26 mouse cellular contexts compared by ENCODE assay signal in the genomic region with DNA sequence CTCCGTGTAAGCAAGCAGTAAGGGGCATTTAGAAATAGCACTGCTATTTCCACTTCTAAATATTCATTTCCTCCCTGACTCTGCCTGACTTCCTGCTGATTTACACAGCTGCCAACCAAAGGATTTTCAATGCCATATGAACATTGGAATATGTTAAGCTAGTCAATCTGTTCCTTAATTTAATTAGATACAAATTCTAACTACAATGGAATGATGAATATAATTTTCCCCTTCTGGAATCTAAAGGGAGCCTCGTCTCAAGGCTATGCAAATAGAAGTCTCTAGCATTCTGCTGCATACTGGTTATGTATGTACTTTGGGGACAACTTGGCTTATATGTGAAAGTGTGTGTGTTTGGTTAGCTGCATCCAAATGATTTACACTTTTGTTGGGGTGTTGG. TPM values are rescaled to one million over a fixed set of nuclear protein-coding genes. Genes with fewer than 3 reads are reported as not detected.
A peak's percentile ranks its signal among the peaks of the same experiment; 100 is the strongest.
DNase-seq lines count a peak whose midpoint lies in the region; ATAC-seq and TF ChIP-seq lines count a peak whose summit lies in the region.
"Had no signal": no experiment of that assay in that cellular context is flagged by ENCODE, and none has a peak within 500 bp of the region (broad histone marks: within the 10 kb centered on the region; RNA-seq: fewer than 3 reads in every experiment).

No protein-coding gene starts in this region.

- no peak overlapping the region for H3K27ac ChIP-seq in forebrain, embryonic 13.5 days
- no peak overlapping the region for H3K27ac ChIP-seq in forebrain, embryonic 10.5 days
- peak overlapping the region; percentile 28 for H3K27ac ChIP-seq in layer of hippocampus, adult 2 months
- no peak overlapping the region for H3K27ac ChIP-seq in midbrain, postnatal 0 days (ENCODE audit: low read depth, low read length)
- H3K27ac ChIP-seq in midbrain, embryonic 10.5 days (replicated peaks) = no peak overlapping the region
- H3K27ac ChIP-seq: embryonic facial prominence, embryonic 13.5 days; heart, embryonic 10.5 days; hindbrain, embryonic 12.5 days had no signal

- no peak overlapping the region for H3K4me3 ChIP-seq in forebrain, embryonic 13.5 days
- H3K4me3 ChIP-seq in forebrain, embryonic 10.5 days = no peak overlapping the region
- H3K4me3 ChIP-seq in layer of hippocampus, adult 2 months = no peak overlapping the region
- H3K4me3 ChIP-seq in midbrain, postnatal 0 days (ENCODE audit: low read depth, low read length) = no peak overlapping the region
- no peak overlapping the region for H3K4me3 ChIP-seq in midbrain, embryonic 10.5 days
- H3K4me3 ChIP-seq: embryonic facial prominence, embryonic 13.5 days; heart, embryonic 10.5 days; hindbrain, embryonic 12.5 days had no signal

- no peaks in the 10 kb centered on the region for H3K9me3 ChIP-seq in forebrain, embryonic 13.5 days (replicated peaks)
- no peaks in the 10 kb centered on the region for H3K9me3 ChIP-seq in forebrain, embryonic 10.5 days
- H3K9me3 ChIP-seq in midbrain, postnatal 0 days (ENCODE audit: low read length) = no peaks in the 10 kb centered on the region
- H3K9me3 ChIP-seq in midbrain, embryonic 10.5 days (replicated peaks) = no peaks in the 10 kb centered on the region
- H3K9me3 ChIP-seq: embryonic facial prominence, embryonic 13.5 days; heart, embryonic 10.5 days; hindbrain, embryonic 12.5 days had no signal

- 61% methylated on average over 2 of the region's 2 CpGs for WGBS in forebrain, embryonic 13.5 days
- WGBS in forebrain, embryonic 10.5 days = 86% methylated on average over 2 of the region's 2 CpGs
- 36% methylated on average over 2 of the region's 2 CpGs for WGBS in midbrain, postnatal 0 days
- WGBS in midbrain, embryonic 10.5 days = 80% methylated on average over 2 of the region's 2 CpGs

- no peak overlapping the region for H3K9ac ChIP-seq in forebrain, embryonic 13.5 days
- H3K9ac ChIP-seq in midbrain, postnatal 0 days (replicated peaks; ENCODE audit: low read length, poor library complexity, severe bottlenecking) = no peak overlapping the region
- H3K9ac ChIP-seq: embryonic facial prominence, embryonic 13.5 days; hindbrain, embryonic 12.5 days had no signal

- no peaks in the 10 kb centered on the region for H3K4me1 ChIP-seq in forebrain, embryonic 13.5 days
- no peaks in the 10 kb centered on the region for H3K4me1 ChIP-seq in forebrain, embryonic 10.5 days
- H3K4me1 ChIP-seq in midbrain, postnatal 0 days (ENCODE audit: insufficient read depth, low read length) = no peaks in the 10 kb centered on the region
- H3K4me1 ChIP-seq in midbrain, embryonic 10.5 days = no peaks in the 10 kb centered on the region
- H3K4me1 ChIP-seq: embryonic facial prominence, embryonic 13.5 days; heart, embryonic 10.5 days; hindbrain, embryonic 12.5 days had no signal

- H3K27me3 ChIP-seq in forebrain, embryonic 13.5 days = no peaks in the 10 kb centered on the region
- H3K27me3 ChIP-seq in forebrain, embryonic 10.5 days (ENCODE audit: poor library complexity, severe bottlenecking) = no peaks in the 10 kb centered on the region
- no peaks in the 10 kb centered on the region for H3K27me3 ChIP-seq in midbrain, postnatal 0 days (ENCODE audit: insufficient read depth, low read length)
- H3K27me3 ChIP-seq in midbrain, embryonic 10.5 days (ENCODE audit: low read depth, poor library complexity, severe bottlenecking) = no peaks in the 10 kb centered on the region
- H3K27me3 ChIP-seq: embryonic facial prominence, embryonic 13.5 days; hindbrain, embryonic 12.5 days had no signal

- H3K36me3 ChIP-seq in forebrain, embryonic 13.5 days (ENCODE audit: poor library complexity, severe bottlenecking) = no peaks in the 10 kb centered on the region
- H3K36me3 ChIP-seq in forebrain, embryonic 10.5 days (replicated peaks) = no peaks in the 10 kb centered on the region
- H3K36me3 ChIP-seq in midbrain, postnatal 0 days (ENCODE audit: insufficient read depth, low read length) = no peaks in the 10 kb centered on the region
- H3K36me3 ChIP-seq in midbrain, embryonic 10.5 days = no peaks in the 10 kb centered on the region
- H3K36me3 ChIP-seq: embryonic facial prominence, embryonic 13.5 days; G1E; heart, embryonic 10.5 days; hindbrain, embryonic 12.5 days had no signal

- DNase-seq in forebrain, embryonic 10.5 days (ENCODE audit: extremely low spot score, low spot score) = no peak
- DNase-seq in layer of hippocampus, adult 2 months (ENCODE audit: low spot score in 2 of 2) = peak in 1 of 2 experiments; percentile 37
- no peak for DNase-seq in layer of hippocampus, postnatal 10 days (ENCODE audit: low spot score in 2 of 2)
- peak; percentile 20 for DNase-seq in midbrain, postnatal 0 days (ENCODE audit: low spot score)
- DNase-seq in midbrain, embryonic 10.5 days (ENCODE audit: low spot score) = no peak
- DNase-seq in cerebellum, adult 18-20 months = no peak
- DNase-seq: adrenal gland, adult 8-10 months; B cell, adult 2 months; cerebellum, adult 9-10 months; gastrocnemius, postnatal 10 days; heart, adult 18-20 months; heart, postnatal 10 days; heart, postnatal 4 days had no signal

- peak; percentile 71 for ATAC-seq in forebrain, embryonic 13.5 days
- no peak for ATAC-seq in midbrain, postnatal 0 days (ENCODE audit: low FRiP score)
- ATAC-seq: CD4-positive, CD25-positive, alpha-beta regulatory T cell, adult 4 months; hindbrain, embryonic 16.5 days; inflammation-experienced regulatory T-cells, adult 6 months had no signal

- H3K4me2 ChIP-seq in forebrain, embryonic 13.5 days = no peak overlapping the region
- no peak overlapping the region for H3K4me2 ChIP-seq in midbrain, postnatal 0 days (ENCODE audit: low read depth, low read length, poor library complexity, severe bottlenecking)
- H3K4me2 ChIP-seq: embryonic facial prominence, embryonic 13.5 days; hindbrain, embryonic 12.5 days had no signal

- TF ChIP-seq CTCF in layer of hippocampus, adult 2 months (conservative IDR thresholded peaks at IDR 0.05) = no peak
- TF ChIP-seq CTCF in midbrain, postnatal 0 days (IDR thresholded peaks at IDR 0.05) = no peak

RNA-seq across cellular contexts. Expression of gene Gm10985, which starts 45.2 kb away (rescaled TPM):
- not detected in 2 replicates for polyA plus RNA-seq in forebrain, embryonic 13.5 days (2015; fragmentation: Nextera tagmentation; extraction: Ambion mirVana)
- polyA plus RNA-seq in forebrain, embryonic 10.5 days (2016; fragmentation: Nextera tagmentation; extraction: Ambion mirVana) = not detected in 2 replicates
- total RNA-seq in layer of hippocampus, adult 2 months (2021) = not detected
- not detected for total RNA-seq in layer of hippocampus, postnatal 10 days (2021)
- total RNA-seq in midbrain, postnatal 0 days (2014; rRNA removed) = not detected in 2 replicates
- polyA plus RNA-seq in midbrain, postnatal 0 days (2015; fragmentation: Nextera tagmentation; extraction: Ambion mirVana) = not detected in 2 replicates
- polyA plus RNA-seq in midbrain, embryonic 10.5 days (2016; fragmentation: Nextera tagmentation; extraction: Ambion mirVana) = not detected in 2 replicates
- total RNA-seq: adrenal gland, adult 8-10 months; adrenal gland, postnatal 4 days; G1E; gastrocnemius, postnatal 10 days; gastrocnemius, postnatal 4 days; heart, adult 18-20 months; heart, postnatal 10 days; heart, postnatal 4 days had no signal
- polyA plus RNA-seq: CD4-positive, CD25-positive, alpha-beta regulatory T cell, adult 4 months; cortical plate, adult 2 months; embryonic facial prominence, embryonic 13.5 days; frontal cortex, adult 2 months; G1E; heart, embryonic 10.5 days; heart, embryonic 14.5 days; hindbrain, embryonic 12.5 days; hindbrain, embryonic 16.5 days; inflammation-experienced regulatory T-cells, adult 6 months had no signal
